Mouse (Mus musculus): ENCODE measurements around the gene Msi2. TPM values are rescaled to one million over a fixed set of nuclear protein-coding genes. Genes with fewer than 3 reads are reported as not detected.

The Msi2 gene
- polyA plus RNA-seq, 1 experiment from 2014 or later: 25.6 TPM

- no peak for ATAC-seq (ENCODE audit: low read depth)
- no peaks in the 10 kb centered on the region for H3K36me3 ChIP-seq (ENCODE audit: control insufficient read depth, insufficient read depth, low read length)
- 92% methylated on average over 5 of the region's 5 CpGs for WGBS
- no peaks in the 10 kb centered on the region for H3K9me3 ChIP-seq (ENCODE audit: control insufficient read depth, low read length)
- no peak overlapping the region for H3K4me3 ChIP-seq (ENCODE audit: low read depth, low read length)
- no peak overlapping the region for H3K9ac ChIP-seq (replicated peaks; ENCODE audit: low read depth, low read length)
- H3K4me1 ChIP-seq (ENCODE audit: control insufficient read depth, insufficient read depth, low read length): peaks cover 6% of the 10 kb centered on the region; the same call in 1 of the 2 replicates
- H3K27me3 ChIP-seq (ENCODE audit: control insufficient read depth, insufficient read depth, low read length): no peaks in the 10 kb centered on the region
- no peak overlapping the region for H3K4me2 ChIP-seq (ENCODE audit: low read depth, low read length)
- H3K27ac ChIP-seq (ENCODE audit: low read depth, low read length): no peak overlapping the region
Observed at GRCm38 (mm10) chr11:88658926-88659325, 59.4 kb downstream of the Msi2 start.

GRCm38 (mm10) chr11:88655786-88656185 lies 62.5 kb downstream of the Msi2 start:
- Histone ChIP-seq H3K9me3 (ENCODE audit: control insufficient read depth, low read length) (no peaks in the 10 kb centered on the region), H3K27ac (ENCODE audit: low read depth, low read length) (no peak overlapping the region), H3K36me3 (ENCODE audit: control insufficient read depth, insufficient read depth, low read length) (no peaks in the 10 kb centered on the region), H3K4me1 (ENCODE audit: control insufficient read depth, insufficient read depth, low read length) (peaks cover 11% of the 10 kb centered on the region), H3K9ac (replicated peaks; ENCODE audit: low read depth, low read length) (no peak overlapping the region), H3K4me3 (ENCODE audit: low read depth, low read length) (no peak overlapping the region), H3K27me3 (ENCODE audit: control insufficient read depth, insufficient read depth, low read length) (no peaks in the 10 kb centered on the region), H3K4me2 (ENCODE audit: low read depth, low read length) (no peak overlapping the region)
- ATAC-seq (ENCODE audit: low read depth): no peak
- 87% methylated on average over 8 of the region's 8 CpGs for WGBS

- ATAC-seq (ENCODE audit: low read depth): no peak
- Histone ChIP-seq H3K36me3 (ENCODE audit: control insufficient read depth, insufficient read depth, low read length) (no peaks in the 10 kb centered on the region), H3K27me3 (ENCODE audit: control insufficient read depth, insufficient read depth, low read length) (no peaks in the 10 kb centered on the region), H3K4me3 (ENCODE audit: low read depth, low read length) (no peak overlapping the region), H3K27ac (ENCODE audit: low read depth, low read length) (no peak overlapping the region), H3K9ac (replicated peaks; ENCODE audit: low read depth, low read length) (no peak overlapping the region), H3K9me3 (ENCODE audit: control insufficient read depth, low read length) (no peaks in the 10 kb centered on the region), H3K4me1 (ENCODE audit: control insufficient read depth, insufficient read depth, low read length) (peaks cover 14% of the 10 kb centered on the region), H3K4me2 (ENCODE audit: low read depth, low read length) (no peak overlapping the region)
- 84% methylated on average over 3 of the region's 3 CpGs for WGBS
Observed at GRCm38 (mm10) chr11:88655214-88655566, 63.1 kb downstream of the Msi2 start.

- no peaks in the 10 kb centered on the region for H3K36me3 ChIP-seq (ENCODE audit: control insufficient read depth, insufficient read depth, low read length)
- H3K27me3 ChIP-seq (ENCODE audit: control insufficient read depth, insufficient read depth, low read length): no peaks in the 10 kb centered on the region
- no peak for ATAC-seq (ENCODE audit: low read depth)
- no peak overlapping the region for H3K4me2 ChIP-seq (ENCODE audit: low read depth, low read length)
- WGBS: 87% methylated on average over 18 of the region's 18 CpGs
- H3K27ac ChIP-seq (ENCODE audit: low read depth, low read length): no peak overlapping the region
- H3K9me3 ChIP-seq (ENCODE audit: control insufficient read depth, low read length): no peaks in the 10 kb centered on the region
- no peak overlapping the region for H3K4me3 ChIP-seq (ENCODE audit: low read depth, low read length)
- H3K9ac ChIP-seq (replicated peaks; ENCODE audit: low read depth, low read length): no peak overlapping the region
- H3K4me1 ChIP-seq (ENCODE audit: control insufficient read depth, insufficient read depth, low read length): peaks cover 16% of the 10 kb centered on the region
Observed at GRCm38 (mm10) chr11:88654391-88655213, 63.7 kb downstream of the Msi2 start.

- Histone ChIP-seq H3K27ac (ENCODE audit: low read depth, low read length) (peak overlapping the region; percentile 48), H3K36me3 (ENCODE audit: control insufficient read depth, insufficient read depth, low read length) (no peaks in the 10 kb centered on the region), H3K9me3 (ENCODE audit: control insufficient read depth, low read length) (no peaks in the 10 kb centered on the region), H3K4me3 (ENCODE audit: low read depth, low read length) (no peak overlapping the region), H3K9ac (replicated peaks; ENCODE audit: low read depth, low read length) (no peak overlapping the region), H3K4me1 (ENCODE audit: control insufficient read depth, insufficient read depth, low read length) (peaks cover 42% of the 10 kb centered on the region), H3K4me2 (ENCODE audit: low read depth, low read length) (no peak overlapping the region), H3K27me3 (ENCODE audit: control insufficient read depth, insufficient read depth, low read length) (no peaks in the 10 kb centered on the region)
- peak; percentile 49; the same call in 1 of the 2 replicates for ATAC-seq (ENCODE audit: low read depth)
- 31% methylated on average over 4 of the region's 4 CpGs for WGBS
Observed at GRCm38 (mm10) chr11:88650275-88650674, 68.0 kb downstream of the Msi2 start.

- Histone ChIP-seq H3K27me3 (ENCODE audit: control insufficient read depth, insufficient read depth, low read length) (no peaks in the 10 kb centered on the region), H3K4me2 (ENCODE audit: low read depth, low read length) (no peak overlapping the region), H3K4me3 (ENCODE audit: low read depth, low read length) (no peak overlapping the region), H3K9ac (replicated peaks; ENCODE audit: low read depth, low read length) (no peak overlapping the region), H3K36me3 (ENCODE audit: control insufficient read depth, insufficient read depth, low read length) (no peaks in the 10 kb centered on the region), H3K4me1 (ENCODE audit: control insufficient read depth, insufficient read depth, low read length) (peaks cover 45% of the 10 kb centered on the region), H3K9me3 (ENCODE audit: control insufficient read depth, low read length) (no peaks in the 10 kb centered on the region), H3K27ac (ENCODE audit: low read depth, low read length) (peak overlapping the region; percentile 16; the same call in 1 of the 2 replicates)
- WGBS: 62% methylated on average over 2 of the region's 2 CpGs
- ATAC-seq (ENCODE audit: low read depth): no peak
Observed at GRCm38 (mm10) chr11:88649009-88649408, 69.3 kb downstream of the Msi2 start.

- Histone ChIP-seq H3K4me2 (ENCODE audit: low read depth, low read length) (no peak overlapping the region), H3K36me3 (ENCODE audit: control insufficient read depth, insufficient read depth, low read length) (no peaks in the 10 kb centered on the region), H3K27me3 (ENCODE audit: control insufficient read depth, insufficient read depth, low read length) (no peaks in the 10 kb centered on the region), H3K4me1 (ENCODE audit: control insufficient read depth, insufficient read depth, low read length) (peaks cover 48% of the 10 kb centered on the region), H3K4me3 (ENCODE audit: low read depth, low read length) (no peak overlapping the region), H3K9ac (replicated peaks; ENCODE audit: low read depth, low read length) (no peak overlapping the region), H3K9me3 (ENCODE audit: control insufficient read depth, low read length) (no peaks in the 10 kb centered on the region), H3K27ac (ENCODE audit: low read depth, low read length) (peak overlapping the region; percentile 29; the same call in 1 of the 2 replicates)
- ATAC-seq (ENCODE audit: low read depth): peak; percentile 67
- WGBS: 25% methylated on average over 5 of the region's 5 CpGs
Observed at GRCm38 (mm10) chr11:88648407-88648806, 69.9 kb downstream of the Msi2 start.

- H3K36me3 ChIP-seq (ENCODE audit: control insufficient read depth, insufficient read depth, low read length): no peaks in the 10 kb centered on the region
- H3K4me3 ChIP-seq (ENCODE audit: low read depth, low read length): no peak overlapping the region
- H3K9me3 ChIP-seq (ENCODE audit: control insufficient read depth, low read length): no peaks in the 10 kb centered on the region
- H3K9ac ChIP-seq (replicated peaks; ENCODE audit: low read depth, low read length): no peak overlapping the region
- H3K27me3 ChIP-seq (ENCODE audit: control insufficient read depth, insufficient read depth, low read length): no peaks in the 10 kb centered on the region
- 76% methylated on average over 6 of the region's 6 CpGs for WGBS
- no peak overlapping the region for H3K27ac ChIP-seq (ENCODE audit: low read depth, low read length)
- peaks cover 44% of the 10 kb centered on the region for H3K4me1 ChIP-seq (ENCODE audit: control insufficient read depth, insufficient read depth, low read length)
- ATAC-seq (ENCODE audit: low read depth): no peak
- no peak overlapping the region for H3K4me2 ChIP-seq (ENCODE audit: low read depth, low read length)
Observed at GRCm38 (mm10) chr11:88646493-88646892, 71.8 kb downstream of the Msi2 start.

GRCm38 (mm10) chr11:88645821-88646220 lies 72.5 kb downstream of the Msi2 start:
- Histone ChIP-seq H3K27ac (ENCODE audit: low read depth, low read length) (peak overlapping the region; percentile 2), H3K4me3 (ENCODE audit: low read depth, low read length) (no peak overlapping the region), H3K27me3 (ENCODE audit: control insufficient read depth, insufficient read depth, low read length) (no peaks in the 10 kb centered on the region), H3K36me3 (ENCODE audit: control insufficient read depth, insufficient read depth, low read length) (no peaks in the 10 kb centered on the region), H3K4me2 (ENCODE audit: low read depth, low read length) (no peak overlapping the region), H3K9ac (replicated peaks; ENCODE audit: low read depth, low read length) (no peak overlapping the region), H3K4me1 (ENCODE audit: control insufficient read depth, insufficient read depth, low read length) (peaks cover 43% of the 10 kb centered on the region), H3K9me3 (ENCODE audit: control insufficient read depth, low read length) (no peaks in the 10 kb centered on the region)
- WGBS: 72% methylated on average over 7 of the region's 7 CpGs
- no peak for ATAC-seq (ENCODE audit: low read depth)

All from neural tube, embryonic 14.5 days (tissue).